Mouse (Mus musculus) megakaryocyte, adult 5-6 weeks (primary cell): ENCODE results near the gene Med4. TPM values are rescaled to one million over a fixed set of nuclear protein-coding genes. Genes with fewer than 3 reads are reported as not detected.

ENCODE experiments used
- ATAC-seq: 2 replicates; pipeline ENCODE4 v1.8.0; 2016; ENCODE audit warnings: mild to moderate bottlenecking, inconsistent platforms; ENCODE audit not compliant: poor library complexity, severe bottlenecking
- total RNA-seq, 2 experiments: library from RNA; stranded (forward) in 1 of 2; stranded (reverse) in 1 of 2; fragments of 153-499, 151-499 nt in 1 of 2; fragments of 221-1000, 200-1000 nt in 1 of 2; gene quantifications; 2 replicates each; pipeline versions ENCODE4 v1.2.3 to v1.2.4; 2015 to 2017

Gene Med4
- total RNA-seq (2015) (29.7 and 32.8 TPM in 2 replicates), total RNA-seq (2017) (51.0 and 51.3 TPM in 2 replicates)

DNA sequence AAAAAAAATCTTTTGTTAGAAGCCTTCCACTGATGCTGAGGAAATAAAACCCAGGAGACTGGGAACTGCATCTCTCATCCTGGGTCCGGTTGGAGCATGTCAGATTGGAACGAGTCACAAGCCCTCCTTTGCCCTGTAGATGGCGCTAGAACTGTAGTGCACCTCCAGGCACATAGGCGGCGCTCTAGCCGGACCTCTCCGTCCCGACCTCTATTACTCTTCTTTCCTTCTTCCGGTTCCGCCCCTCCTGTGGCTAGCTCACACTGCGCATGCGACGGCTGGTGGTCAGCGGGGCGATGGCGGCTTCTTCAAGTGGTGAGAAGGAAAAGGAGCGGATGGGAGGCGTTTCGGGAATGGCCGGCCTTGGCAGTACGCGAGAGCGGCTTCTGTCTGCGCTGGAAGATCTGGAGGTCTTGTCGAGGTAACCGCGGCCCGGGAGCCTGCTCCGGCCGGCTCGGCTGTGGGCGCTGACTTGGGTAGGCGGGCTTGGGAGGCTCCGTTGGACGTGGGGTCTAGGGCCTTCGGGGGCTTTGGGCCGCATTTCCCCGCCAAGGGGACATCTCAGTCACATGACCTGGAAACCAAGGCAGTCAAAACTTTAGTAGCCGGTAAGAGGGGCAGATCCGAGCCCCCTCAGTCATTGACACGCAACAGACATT is at the start of gene Med4:
Med4 (plus strand) TSS at position 261 of the 659 bp plus-strand sequence.
- ATAC-seq: peak; percentile 96

DNA sequence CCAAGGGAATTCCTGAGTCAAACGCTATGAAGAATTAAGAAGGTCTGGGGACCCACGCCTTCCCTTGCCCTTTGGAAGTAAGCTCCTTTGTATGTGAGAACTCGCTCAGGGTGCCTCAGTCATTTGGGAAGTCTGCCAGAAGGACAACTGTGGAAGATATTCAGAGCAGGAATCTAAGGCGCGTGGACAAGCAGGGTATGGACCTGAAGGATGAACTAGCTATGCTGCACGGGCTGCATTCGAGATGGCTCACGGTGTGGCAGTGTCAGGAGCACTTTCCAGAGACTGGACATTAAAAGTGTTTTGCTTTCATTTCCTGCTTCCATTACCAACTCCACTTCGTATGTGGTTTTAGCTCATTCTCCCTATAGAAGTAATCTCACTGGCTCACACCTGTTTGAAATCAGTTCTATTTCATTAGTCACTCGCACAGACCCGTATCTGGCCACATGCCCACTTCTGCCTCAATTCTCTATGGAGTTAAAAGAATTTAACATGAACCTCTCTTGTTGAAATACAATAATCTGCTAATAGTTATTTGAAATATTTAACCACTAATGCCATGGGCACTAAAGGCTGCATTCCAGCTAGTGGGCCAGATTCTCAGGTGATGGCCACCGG is 49.2 kb upstream of the Med4 start:
- ATAC-seq: no peak

DNA sequence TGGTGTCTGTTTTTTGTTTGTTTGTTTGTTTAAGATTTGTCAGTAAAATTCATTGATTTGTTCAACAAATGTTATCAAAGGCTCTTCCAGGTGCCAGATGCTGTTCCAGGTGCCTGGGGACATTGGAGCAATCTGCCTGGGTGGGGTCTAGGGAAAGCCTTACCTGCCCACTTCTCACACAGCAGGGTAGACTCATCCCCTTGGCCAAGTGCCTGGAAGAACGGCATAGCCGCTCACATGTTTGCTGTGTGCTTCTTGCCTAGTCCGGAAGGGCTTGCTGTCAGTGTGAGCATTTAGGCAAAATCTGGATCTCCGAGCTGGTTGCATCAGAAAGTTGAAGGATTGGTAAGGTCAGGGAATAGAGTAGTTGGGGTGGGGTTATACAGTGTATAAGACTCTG is 47.6 kb upstream of the Med4 start:
- ATAC-seq: no peak

GRCm38 (mm10) chr14:73467697-73468096 is 42.1 kb upstream of the Med4 start:
- no peak for ATAC-seq

DNA sequence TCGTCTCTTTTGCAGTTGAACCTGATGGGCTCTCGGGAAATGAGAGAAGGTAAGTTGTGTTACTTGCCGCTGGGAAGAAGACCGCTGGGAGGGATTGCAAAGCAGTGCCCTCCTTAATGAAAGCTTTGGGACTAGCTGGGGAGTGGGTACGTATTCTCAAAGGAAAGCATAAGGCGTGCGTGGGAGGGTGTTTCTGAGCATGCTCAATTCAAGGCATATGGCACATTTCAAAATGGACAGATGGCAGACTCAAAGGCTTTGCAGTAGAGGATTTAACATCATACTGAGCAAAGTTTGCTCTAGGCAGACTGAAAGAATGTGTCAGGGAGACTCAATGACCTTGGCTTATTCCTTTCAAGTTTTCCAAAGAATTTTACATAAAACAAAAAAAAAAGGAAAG is 40.3 kb upstream of the Med4 start:
- no peak for ATAC-seq

DNA sequence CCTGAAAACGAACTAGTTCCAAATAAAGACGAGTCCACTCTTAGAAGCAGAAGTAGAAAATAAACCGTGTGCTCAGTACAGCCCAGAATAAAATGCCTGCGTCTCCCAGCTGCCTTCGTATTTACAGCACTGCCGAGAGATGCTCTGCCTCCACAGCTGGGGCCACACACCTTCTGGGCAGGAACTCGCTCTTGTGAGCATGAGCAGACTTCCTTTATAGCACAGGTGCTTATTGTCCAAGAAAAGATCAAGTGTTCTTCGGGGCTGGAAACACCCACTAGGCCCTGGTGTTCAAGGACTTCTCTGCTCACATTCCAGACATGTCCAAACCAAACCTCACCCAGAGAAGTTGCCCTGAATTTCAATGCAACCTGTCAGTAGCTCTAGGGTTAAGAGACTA is 39.2 kb upstream of the Med4 start:
- ATAC-seq: no peak

DNA sequence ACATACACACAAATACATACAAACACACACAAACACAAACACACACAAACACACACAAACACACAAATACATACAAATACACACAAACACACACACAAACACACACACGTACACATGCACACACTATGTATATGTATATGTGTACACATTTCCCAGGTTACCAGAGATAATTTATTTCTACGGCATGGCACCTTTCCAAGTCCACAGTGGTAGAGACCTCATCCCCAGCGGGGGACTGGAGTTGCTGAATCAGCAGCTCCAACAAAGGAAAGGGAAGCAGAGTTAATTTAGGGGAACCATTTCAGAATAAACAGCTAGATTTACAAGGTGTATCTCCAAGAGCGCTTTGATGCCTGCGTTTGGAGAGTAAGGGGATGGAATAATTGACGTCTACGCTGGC is 37.6 kb upstream of the Med4 start:
- no peak for ATAC-seq

DNA sequence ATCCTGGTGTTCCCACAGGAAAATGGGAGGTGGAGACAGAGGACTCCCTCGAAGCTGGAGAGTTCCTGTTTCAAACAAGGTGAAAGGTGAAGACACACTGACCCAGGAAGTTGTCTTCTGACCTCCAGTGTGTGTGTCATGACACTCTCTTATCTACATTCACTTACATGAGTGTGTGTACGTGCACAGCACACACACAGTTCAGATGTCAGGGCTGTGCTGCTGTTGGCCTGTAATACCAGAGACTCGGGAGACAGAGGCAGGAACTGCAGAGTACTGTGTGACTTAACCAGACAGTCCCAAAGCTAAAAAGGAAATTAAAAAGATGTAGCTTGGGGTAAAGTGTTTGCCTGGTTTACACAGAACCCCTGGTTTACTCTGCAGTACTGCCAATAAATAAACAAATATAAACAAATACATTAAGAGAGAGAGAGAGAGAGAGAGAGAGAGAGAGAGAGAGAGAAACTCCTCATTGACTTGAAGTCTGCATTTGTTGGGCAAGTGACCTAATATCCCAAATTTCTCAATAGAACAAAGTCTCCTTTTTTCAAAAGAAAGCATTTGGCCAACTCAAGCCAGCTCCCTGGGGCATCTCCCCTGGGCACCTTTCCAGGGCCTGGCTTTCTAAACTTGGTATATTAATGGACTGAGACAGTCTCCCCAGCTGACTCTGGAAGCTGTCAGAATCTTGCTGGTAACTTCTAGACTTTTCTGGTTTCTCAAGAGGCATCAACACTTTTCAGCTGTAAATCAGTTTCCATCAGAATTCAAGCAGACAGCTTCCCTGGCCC is 36.0 kb upstream of the Med4 start:
- ATAC-seq: no peak

DNA sequence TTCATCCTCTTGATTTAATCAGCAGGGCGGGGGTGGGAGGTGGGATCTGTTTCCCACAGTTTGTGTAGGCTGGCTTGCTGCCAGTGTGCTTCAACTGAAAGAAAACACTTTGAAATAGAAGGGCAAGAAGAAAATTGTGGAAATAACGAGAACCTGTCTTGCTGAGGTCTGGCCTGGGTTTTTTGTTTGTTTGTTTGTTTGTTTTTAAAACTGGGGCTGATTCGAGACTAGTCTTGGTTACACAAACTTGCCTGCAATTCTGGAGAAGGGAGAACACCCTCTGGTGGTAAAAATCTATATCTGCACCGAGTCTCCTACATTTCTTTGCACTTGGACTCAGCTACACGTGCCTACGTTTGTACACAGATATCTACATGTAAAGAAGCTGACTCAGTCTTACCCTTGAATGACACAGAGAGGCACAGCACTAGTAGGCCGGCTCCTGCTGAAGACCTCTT is 35.2 kb upstream of the Med4 start:
- ATAC-seq: peak; percentile 84

DNA sequence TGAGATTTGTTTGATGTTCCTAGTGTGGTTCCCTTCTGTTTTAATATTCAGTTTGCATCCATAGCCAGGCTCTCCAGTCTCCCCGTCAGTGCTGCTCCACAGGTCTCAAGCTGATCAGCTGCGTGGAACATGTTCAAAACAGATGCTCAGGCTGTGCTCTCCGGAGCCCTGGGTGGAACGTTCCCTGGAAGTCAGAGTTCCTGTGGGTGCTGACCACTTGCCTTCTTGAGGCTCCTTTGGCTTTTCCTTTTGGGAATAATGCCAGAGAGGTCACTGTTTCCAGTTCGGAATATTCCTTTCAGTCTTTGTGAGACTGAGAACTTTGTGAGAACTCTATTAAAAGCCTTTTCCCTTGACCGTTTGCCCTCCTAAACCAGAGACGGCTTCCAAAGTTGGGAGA is 34.3 kb upstream of the Med4 start:
- ATAC-seq: no peak

- peak; percentile 49 for ATAC-seq
Observed at GRCm38 (mm10) chr14:73476361-73476934, 33.4 kb upstream of the Med4 start.

DNA sequence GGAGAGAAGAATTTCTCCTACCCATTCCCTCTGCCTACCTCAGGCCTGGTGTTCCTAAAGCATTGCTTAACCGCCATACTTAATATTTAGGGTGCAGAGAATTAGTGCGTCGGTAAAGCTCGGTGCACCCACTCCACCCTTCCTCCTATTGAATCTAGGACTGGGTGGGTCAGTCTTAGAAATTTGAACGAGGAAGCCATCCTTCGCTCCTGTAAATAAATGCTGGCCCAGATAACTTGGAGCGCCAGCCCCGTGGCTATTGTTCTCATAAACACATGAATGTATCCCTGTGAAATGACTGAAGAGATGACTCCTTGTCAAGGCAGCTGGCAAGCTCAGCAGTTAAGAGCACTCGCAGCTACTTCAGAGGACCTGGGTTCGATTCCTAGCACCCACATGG is 32.7 kb upstream of the Med4 start:
- no peak for ATAC-seq

DNA sequence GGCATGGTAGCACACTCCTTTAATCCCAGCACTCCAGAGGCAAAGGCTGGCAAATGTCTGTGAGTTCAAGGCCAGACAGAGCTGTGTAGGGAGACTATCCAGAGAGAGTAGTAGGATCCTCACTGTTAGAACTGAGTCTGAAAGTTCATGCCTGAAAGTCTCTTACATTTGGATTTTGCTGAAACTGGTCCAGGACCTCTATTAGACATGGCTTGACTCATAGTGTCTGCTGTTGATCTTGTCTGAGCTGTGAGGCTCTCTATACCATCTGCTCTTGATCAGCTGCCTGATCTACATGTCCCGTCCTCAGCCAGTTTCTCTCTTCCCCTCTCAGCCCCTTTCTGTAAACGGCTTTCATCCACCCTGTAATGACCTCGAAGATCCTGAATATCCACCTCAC is 31.5 kb upstream of the Med4 start:
- ATAC-seq: no peak

GRCm38 (mm10) chr14:73479771-73480170 is 30.1 kb upstream of the Med4 start:
- no peak for ATAC-seq

GRCm38 (mm10) chr14:73483516-73484229 is 26.2 kb upstream of the Med4 start:
- no peak for ATAC-seq

DNA sequence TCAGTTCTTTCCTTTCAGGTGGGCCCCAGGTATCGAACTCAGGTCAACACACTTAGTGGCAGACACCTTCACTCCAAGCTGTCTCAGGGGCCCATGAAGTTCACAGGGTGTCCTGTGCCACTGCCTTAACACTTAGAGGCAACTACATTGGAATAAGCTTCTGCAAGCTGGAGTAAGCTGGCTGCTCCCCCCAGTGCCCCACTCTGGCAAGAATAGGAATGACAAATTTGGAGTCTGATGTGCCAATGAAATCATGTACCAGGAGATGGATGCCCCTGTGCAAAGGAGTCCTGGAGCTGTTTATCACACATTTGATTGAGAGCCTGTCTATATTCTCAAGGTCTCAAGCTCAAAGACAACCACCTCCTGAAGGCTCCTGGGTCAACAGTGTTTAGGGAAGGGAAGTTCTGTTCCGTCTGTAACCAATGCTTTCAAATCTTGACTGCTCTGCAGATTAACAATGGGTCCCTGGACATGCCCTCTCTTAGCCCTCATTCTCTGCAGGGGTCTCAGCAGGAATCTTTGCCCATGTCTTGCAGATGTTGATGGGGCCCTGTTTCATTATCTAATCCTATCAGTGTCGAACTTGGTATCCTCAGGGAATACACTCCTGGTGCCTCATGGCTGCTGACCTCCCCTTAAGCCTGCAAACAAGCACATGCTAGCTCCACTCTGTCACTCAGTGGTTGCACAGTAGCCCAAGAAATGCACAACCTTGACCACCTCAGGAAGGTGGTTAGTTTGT is 25.3 kb upstream of the Med4 start:
- no peak for ATAC-seq

- no peak for ATAC-seq
Observed at GRCm38 (mm10) chr14:73486641-73487040, 23.2 kb upstream of the Med4 start.

DNA sequence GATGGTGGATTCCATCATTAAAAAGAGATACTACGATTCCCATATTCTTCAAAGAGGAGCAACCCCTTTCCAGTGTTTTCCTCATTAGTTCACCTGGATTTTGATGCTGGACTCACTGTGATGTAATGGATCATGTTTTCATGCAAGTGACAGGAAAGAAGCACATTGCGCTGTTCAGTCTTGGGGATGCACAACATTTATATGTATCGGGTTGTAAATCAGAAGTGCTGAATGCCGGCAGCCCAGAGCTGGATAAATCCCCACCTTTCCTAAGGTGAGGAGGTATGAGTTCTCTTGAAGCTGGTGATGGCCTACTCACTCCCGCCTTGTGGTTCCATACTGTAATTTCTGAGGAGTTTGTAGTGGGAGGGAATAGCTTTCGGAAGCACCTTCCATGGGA is 16.5 kb upstream of the Med4 start:
- ATAC-seq: no peak

DNA sequence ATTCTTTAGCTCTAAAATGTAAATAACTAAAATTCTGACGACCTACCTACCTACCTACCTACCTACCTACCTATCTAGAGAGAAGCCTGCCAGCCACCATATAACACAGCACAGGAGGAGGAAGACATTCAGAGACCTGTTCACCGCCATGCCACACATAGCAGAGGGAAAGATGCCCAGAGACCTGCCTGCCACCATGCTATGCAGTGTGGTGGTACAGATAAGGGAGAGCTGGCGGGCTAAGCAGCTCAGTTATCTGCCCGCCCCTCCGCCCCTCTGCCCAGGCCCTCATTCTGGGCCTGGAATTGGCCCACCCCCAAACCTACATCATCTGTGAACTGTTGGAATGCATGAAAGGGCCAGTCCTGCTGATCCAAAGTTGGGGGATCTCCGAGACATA is 15.7 kb upstream of the Med4 start:
- no peak for ATAC-seq

GRCm38 (mm10) chr14:73495753-73496152 is 14.1 kb upstream of the Med4 start:
- ATAC-seq: no peak
